Mouse (Mus musculus) midbrain, postnatal 0 days (tissue): ENCODE measurements at regions not wholly inside any gene's neighbourhood (a gene's known extent, or its start where the extent isn't known, plus 50 kb on each side); places are given as distances from the start of the nearest gene placed in this dataset.

Experiments
- ATAC-seq: fragments of 200-750 bp; cut with Nextera tagmentation; 2 replicates; pipeline ENCODE4 v1.8.0; 2017; ENCODE audit warnings: moderate number of reproducible peaks, mild to moderate bottlenecking, moderate TSS enrichment, moderate library complexity; ENCODE audit not compliant: low FRiP score
- DNase-seq: peaks from one replicate; pipeline ENCODE4 v3.0.0-alpha.2; 2015; ENCODE audit warnings: low spot score
- H3K27ac ChIP-seq: fragments of 300-500 bp; sonication (generic); 2 replicates; pipeline ENCODE4 v1.5.1; 2014; ENCODE audit warnings: low read depth, mild to moderate bottlenecking, low read length, mixed read lengths
- H3K27me3 ChIP-seq: fragments of 300-500 bp; sonication (generic); 2 replicates; pipeline ENCODE4 v1.6.1; 2014; ENCODE audit warnings: low read length, control low read depth, mixed read lengths; ENCODE audit not compliant: insufficient read depth
- H3K36me3 ChIP-seq: fragments of 300-500 bp; sonication (generic); 2 replicates; pipeline ENCODE4 v1.6.1; 2014; ENCODE audit warnings: low read length, control low read depth, mixed read lengths; ENCODE audit not compliant: insufficient read depth
- H3K4me1 ChIP-seq: fragments of 300-500 bp; sonication (generic); 2 replicates; pipeline ENCODE4 v1.6.1; 2014; ENCODE audit warnings: mild to moderate bottlenecking, control low read depth, antibody characterized with exemption, low read length, mixed read lengths; ENCODE audit not compliant: insufficient read depth
- H3K4me2 ChIP-seq: fragments of 300-500 bp; sonication (generic); 2 replicates; pipeline ENCODE4 v1.6.1; 2014; ENCODE audit warnings: low read depth, mild to moderate bottlenecking, low read length, mixed read lengths; ENCODE audit not compliant: poor library complexity, severe bottlenecking
- H3K4me3 ChIP-seq: fragments of 300-500 bp; sonication (generic); 2 replicates; pipeline ENCODE4 v1.5.1; 2014; ENCODE audit warnings: low read depth, mild to moderate bottlenecking, low read length, moderate library complexity
- H3K9ac ChIP-seq: fragments of 300-500 bp; sonication (generic); replicated peaks from 2 replicates; pipeline ENCODE4 v1.6.1; 2014; ENCODE audit warnings: mild to moderate bottlenecking, low read length, moderate library complexity, mixed read lengths; ENCODE audit not compliant: poor library complexity, severe bottlenecking
- H3K9me3 ChIP-seq: fragments of 300-500 bp; sonication (generic); 2 replicates; pipeline ENCODE4 v1.6.1; 2016; ENCODE audit warnings: low read length, control low read depth
- CTCF ChIP-seq: IDR thresholded peaks from 2 replicates; pipeline ENCODE4 v1.5.1; 2016; ENCODE audit warnings: antibody characterized with exemption, mild to moderate bottlenecking
- WGBS: fragments of 180-500 bp; shearing (Covaris S2); extraction: QIAGEN DNeasy Blood & Tissue Kit; methylation state at CpG from one replicate; pipeline ENCODE4 v1.1.7; 2014; 5-methylcytosine and 5-hydroxymethylcytosine counted together

DNA sequence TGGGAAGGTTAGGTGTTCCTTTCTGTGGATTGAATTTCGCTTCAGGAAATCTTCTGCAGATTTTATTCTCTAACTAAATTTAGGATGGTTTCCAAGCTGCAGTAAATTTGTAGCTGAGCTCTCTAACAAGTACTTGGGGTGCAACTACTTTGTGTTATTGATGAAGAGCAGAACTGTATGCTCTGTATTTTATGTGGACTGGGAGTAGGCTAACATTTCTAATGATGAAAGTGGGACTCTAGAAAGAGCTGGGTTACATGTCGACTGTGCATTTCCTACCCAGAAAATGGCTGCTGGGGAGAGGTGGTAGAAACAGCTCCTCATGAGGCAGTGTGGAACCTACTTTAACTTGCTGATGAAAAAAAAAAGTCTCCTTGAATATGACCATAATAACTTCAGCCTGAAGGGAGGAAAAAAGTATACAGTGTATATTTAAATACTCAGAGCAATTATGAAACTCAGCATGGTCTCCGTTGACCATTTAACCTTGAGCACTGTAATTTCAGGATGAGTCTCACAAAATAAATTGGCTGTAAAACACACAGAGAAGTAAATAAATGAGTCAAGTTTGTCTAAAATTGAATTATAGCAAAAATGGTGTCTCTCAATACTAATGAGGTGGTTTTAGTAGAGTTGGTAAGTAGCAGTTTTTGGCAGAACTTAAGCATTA lies 852.6 kb downstream of the Stpg2 start:
- no peak for DNase-seq
- no peak overlapping the region for H3K9ac ChIP-seq
- no peaks in the 10 kb centered on the region for H3K27me3 ChIP-seq
- WGBS: 85% methylated on average over 3 of the region's 3 CpGs
- H3K9me3 ChIP-seq: no peaks in the 10 kb centered on the region
- no peak overlapping the region for H3K4me2 ChIP-seq
- H3K4me1 ChIP-seq: no peaks in the 10 kb centered on the region
- no peak overlapping the region for H3K4me3 ChIP-seq
- ATAC-seq: no peak
- no peak overlapping the region for H3K27ac ChIP-seq
- H3K36me3 ChIP-seq: no peaks in the 10 kb centered on the region
- no peak for TF ChIP-seq CTCF

DNA sequence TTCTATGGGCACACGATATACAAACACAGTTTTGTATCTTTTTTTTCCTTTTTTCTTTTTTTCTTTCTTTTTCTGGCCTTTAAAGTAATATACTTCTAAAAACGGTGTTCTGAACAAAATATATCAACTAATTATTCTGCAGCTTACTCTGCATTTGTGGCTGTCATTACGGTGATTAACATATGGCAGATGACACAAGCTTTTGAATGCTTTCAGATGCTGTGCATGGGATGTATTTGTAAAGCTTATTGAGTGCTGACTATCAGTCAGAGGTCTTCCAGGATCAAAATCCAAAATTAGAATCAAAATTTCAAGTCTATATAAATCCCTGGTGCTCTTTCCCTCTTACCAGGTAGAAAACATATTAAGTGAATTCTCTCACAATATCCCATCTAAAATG lies 853.6 kb downstream of the Stpg2 start:
- Histone ChIP-seq H3K27ac (no peak overlapping the region), H3K4me1 (no peaks in the 10 kb centered on the region), H3K9ac (no peak overlapping the region), H3K9me3 (no peaks in the 10 kb centered on the region), H3K36me3 (no peaks in the 10 kb centered on the region), H3K27me3 (no peaks in the 10 kb centered on the region), H3K4me3 (no peak overlapping the region), H3K4me2 (no peak overlapping the region)
- no peak for TF ChIP-seq CTCF
- DNase-seq (no peak), ATAC-seq (no peak)
- WGBS: 75% methylated on average over 3 of the region's 3 CpGs

DNA sequence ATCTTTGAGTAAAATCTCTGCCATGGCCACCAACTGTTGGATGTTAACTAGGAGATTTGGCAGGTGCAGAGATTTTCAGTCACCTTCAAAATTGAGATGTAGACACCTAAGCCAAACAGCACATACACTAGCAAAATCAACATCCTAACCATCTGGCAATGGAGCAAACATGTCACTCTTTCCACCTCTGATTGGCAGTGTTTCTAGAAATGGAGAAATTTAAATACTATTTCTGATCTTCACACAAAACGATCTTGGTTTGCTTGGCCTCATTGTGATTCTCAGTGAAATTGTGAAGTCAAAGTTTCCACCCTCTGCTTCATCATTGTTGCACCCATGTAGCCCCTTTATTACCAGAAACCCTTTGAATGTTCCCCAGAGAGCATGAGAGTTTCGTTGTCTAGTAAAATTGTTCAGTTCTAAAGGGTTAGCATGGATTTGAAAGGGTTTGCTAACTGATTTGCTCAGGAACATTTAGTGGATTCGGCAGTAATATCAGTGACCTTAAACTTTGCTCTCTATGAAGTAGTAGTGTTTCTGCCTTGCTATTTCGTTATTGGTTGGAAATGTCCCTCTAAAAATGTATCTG lies 854.1 kb downstream of the Stpg2 start:
- 89% methylated on average over 4 of the region's 4 CpGs for WGBS
- ATAC-seq: no peak
- Histone ChIP-seq H3K4me3 (no peak overlapping the region), H3K9me3 (no peaks in the 10 kb centered on the region), H3K4me2 (no peak overlapping the region), H3K4me1 (no peaks in the 10 kb centered on the region), H3K27ac (no peak overlapping the region), H3K9ac (no peak overlapping the region), H3K36me3 (no peaks in the 10 kb centered on the region), H3K27me3 (no peaks in the 10 kb centered on the region)
- TF ChIP-seq CTCF: no peak
- DNase-seq: no peak

GRCm38 (mm10) chr3:140061769-140062381 lies 856.4 kb downstream of the Stpg2 start:
- TF ChIP-seq CTCF: no peak

DNA sequence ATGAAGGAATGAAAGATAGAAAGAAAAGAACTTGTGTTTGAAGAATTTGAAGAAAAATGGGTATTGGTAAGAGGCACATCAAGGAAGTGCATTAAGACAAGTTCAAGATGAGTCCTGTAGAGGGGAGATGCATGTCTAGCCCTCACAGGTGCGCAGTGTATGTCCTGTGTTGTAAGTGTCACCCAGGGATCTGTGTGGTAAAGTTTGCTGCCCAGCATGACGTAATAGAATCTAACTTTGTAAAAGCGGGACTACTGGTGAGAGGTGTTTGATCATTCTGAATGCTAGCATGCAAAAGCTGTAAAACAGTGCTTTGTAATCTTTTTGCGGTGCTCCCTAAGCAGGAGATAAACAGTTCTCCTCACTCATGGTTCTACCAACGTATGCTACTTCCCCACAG lies 857.4 kb downstream of the Stpg2 start:
- H3K4me1 ChIP-seq: no peaks in the 10 kb centered on the region
- 87% methylated on average over 5 of the region's 5 CpGs for WGBS
- no peak overlapping the region for H3K27ac ChIP-seq
- no peak overlapping the region for H3K4me2 ChIP-seq
- no peak overlapping the region for H3K9ac ChIP-seq
- H3K9me3 ChIP-seq: no peaks in the 10 kb centered on the region
- no peak for TF ChIP-seq CTCF
- no peak overlapping the region for H3K4me3 ChIP-seq
- H3K36me3 ChIP-seq: no peaks in the 10 kb centered on the region
- no peak for DNase-seq
- H3K27me3 ChIP-seq: no peaks in the 10 kb centered on the region
- ATAC-seq: no peak

More at GRCm38 (mm10) chr3:140061769-140062381, 856.4 kb downstream of the Stpg2 start:
- DNase-seq (no peak), ATAC-seq (no peak)
- Histone ChIP-seq H3K36me3 (no peaks in the 10 kb centered on the region), H3K27me3 (no peaks in the 10 kb centered on the region), H3K4me1 (no peaks in the 10 kb centered on the region), H3K27ac (no peak overlapping the region), H3K4me3 (no peak overlapping the region), H3K9me3 (no peaks in the 10 kb centered on the region), H3K4me2 (no peak overlapping the region), H3K9ac (no peak overlapping the region)
- WGBS: 92% methylated on average over 10 of the region's 10 CpGs

DNA sequence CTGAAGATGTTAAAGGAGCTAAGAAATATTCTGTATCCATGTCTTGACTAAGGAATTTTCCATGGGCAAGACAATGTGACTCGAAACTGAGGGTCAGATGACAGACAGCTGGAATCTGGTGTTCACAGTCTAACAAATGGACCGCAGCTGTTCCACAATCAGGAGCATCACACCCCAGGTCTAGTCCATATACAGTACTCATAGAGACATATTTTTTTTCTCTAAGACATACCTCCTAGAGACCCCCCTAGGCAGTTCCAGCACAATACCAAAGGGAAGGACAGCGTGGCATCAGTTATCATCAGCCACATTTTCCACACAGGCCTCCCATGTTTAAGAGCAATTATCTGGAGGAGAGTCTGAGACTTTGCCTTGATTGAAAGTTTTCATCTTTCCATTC lies 878.8 kb downstream of the Stpg2 start:
- WGBS: 91% methylated on average over 3 of the region's 3 CpGs
- Histone ChIP-seq H3K27ac (no peak overlapping the region), H3K9me3 (no peaks in the 10 kb centered on the region), H3K9ac (no peak overlapping the region), H3K36me3 (no peaks in the 10 kb centered on the region), H3K4me1 (no peaks in the 10 kb centered on the region), H3K4me3 (no peak overlapping the region), H3K4me2 (no peak overlapping the region), H3K27me3 (no peaks in the 10 kb centered on the region)
- TF ChIP-seq CTCF: no peak
- ATAC-seq (no peak), DNase-seq (no peak)
